Mouse (Mus musculus) lung, adult 2 months (tissue): ENCODE results near the gene Numbl.
"Not testable (repeated sequence)": the region's sequence is repeated elsewhere in the genome, so short reads cannot be mapped to it uniquely, and the experiment has no call there.

Source experiments
- CTCF ChIP-seq: fragments of 200-500 bp; IDR thresholded peaks from 2 replicates; pipeline ENCODE4 v1.5.1; 2011; ENCODE audit warnings: mild to moderate bottlenecking, low read length, control low read depth; ENCODE audit not compliant: insufficient read depth
- POLR2A ChIP-seq: fragments of 200-500 bp; IDR thresholded peaks from 2 replicates; pipeline ENCODE4 v1.6.1; 2011; ENCODE audit warnings: low read depth, mild to moderate bottlenecking, control low read depth, low read length, borderline replicate concordance; ENCODE audit errors: extremely low read depth

DNA sequence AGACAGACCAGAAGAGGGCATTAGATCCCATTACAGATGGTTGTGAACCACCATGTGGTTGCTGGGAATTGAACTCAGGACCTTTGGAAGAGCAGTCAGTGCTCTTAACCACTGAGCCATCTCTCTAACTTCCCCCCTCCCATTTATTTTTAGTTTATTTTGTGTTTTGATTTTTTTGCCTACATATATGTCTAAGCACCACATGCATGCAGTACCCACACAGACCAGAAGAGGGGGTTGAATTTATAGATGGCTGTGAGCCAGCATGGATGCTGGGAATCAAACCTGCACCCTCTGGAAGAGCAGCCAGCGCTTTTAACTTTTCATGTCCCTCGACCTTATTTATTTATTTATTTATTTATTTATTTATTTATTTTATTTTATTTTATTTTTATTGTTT lies 14.1 kb upstream of the Numbl start:
- TF ChIP-seq POLR2A, result not testable (repeated sequence)
- TF ChIP-seq CTCF, result peak; percentile 40
